Mouse (Mus musculus): ENCODE results near the gene Nr2f1.

DNA sequence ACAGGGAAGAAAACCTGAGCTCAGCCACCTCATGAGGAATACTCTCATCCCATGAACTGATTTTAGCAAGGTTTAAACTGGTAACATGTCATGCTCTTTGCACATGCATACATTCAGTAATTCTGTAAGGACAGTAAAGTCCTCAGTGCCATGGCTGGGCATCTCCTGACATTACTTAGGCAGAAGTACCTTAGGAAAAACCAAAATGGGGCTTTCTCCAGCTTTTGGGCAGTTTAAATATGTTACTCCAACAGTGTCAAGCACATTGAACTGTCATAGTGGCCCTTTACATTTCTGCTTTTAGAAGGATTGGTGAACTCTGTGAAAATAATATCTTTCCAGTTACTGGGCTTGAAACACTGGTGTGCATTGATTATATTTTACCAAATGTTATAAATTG, 34.6 kb downstream of the Nr2f1 start:
- TF ChIP-seq CTCF (IDR thresholded peaks at IDR 0.05; ENCODE audit: control insufficient read depth, insufficient read depth, insufficient replicate concordance, low read depth, low read length), result no peak
- no peak for TF ChIP-seq POLR2A (IDR thresholded peaks at IDR 0.05; ENCODE audit: control insufficient read depth, low read depth, low read length)

Data from testis, adult 2 months (tissue).